Mouse (Mus musculus): ENCODE data around the gene H2-Ke6. TPM values are rescaled to one million over a fixed set of nuclear protein-coding genes. Genes with fewer than 3 reads are reported as not detected.
A peak's percentile ranks its signal among the peaks of the same experiment; 100 is the strongest.
"Not testable (repeated sequence)": the region's sequence is repeated elsewhere in the genome, so short reads cannot be mapped to it uniquely, and the experiment has no call there.

Gene H2-Ke6
- polyA plus RNA-seq, 1 experiment from 2014 or later: 67.6 TPM

DNA sequence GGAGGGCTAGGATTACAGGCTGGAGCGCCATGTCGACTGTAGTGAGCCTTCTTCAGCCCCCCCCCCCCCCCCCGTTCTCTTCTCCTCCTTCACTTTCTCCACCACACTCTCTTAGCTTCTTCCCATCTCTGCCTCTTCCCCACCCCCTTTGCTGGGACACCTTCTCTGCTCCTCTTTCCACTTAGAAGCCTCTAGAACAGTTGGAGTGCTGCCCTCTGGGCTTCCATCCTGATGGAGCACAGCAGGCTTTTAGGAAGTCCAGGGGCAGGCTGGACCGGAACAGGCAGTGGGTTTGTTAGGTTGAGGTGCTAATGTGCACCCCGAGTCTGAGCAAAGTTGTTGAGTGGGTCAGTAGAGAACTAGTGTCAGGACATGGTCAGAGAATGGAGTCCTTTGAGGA lies 17.7 kb downstream of the H2-Ke6 start:
- H3K4me1 ChIP-seq: no peaks in the 10 kb centered on the region
- ATAC-seq (ENCODE audit: low FRiP score): no peak
- H3K36me3 ChIP-seq: 0 out of 2 replicates have a peak, but pooled peaks cover 3% of the 10 kb centered on the region
- no peak overlapping the region for H3K4me3 ChIP-seq
- H3K4me2 ChIP-seq (replicated peaks): no peak overlapping the region
- H3K9ac ChIP-seq: no peak overlapping the region
- 66% methylated on average over 5 of the region's 5 CpGs for WGBS
- H3K27ac ChIP-seq: no peak overlapping the region
- H3K27me3 ChIP-seq: no peaks in the 10 kb centered on the region
- H3K9me3 ChIP-seq (replicated peaks): no peaks in the 10 kb centered on the region; the same call in 1 of the 2 replicates

DNA sequence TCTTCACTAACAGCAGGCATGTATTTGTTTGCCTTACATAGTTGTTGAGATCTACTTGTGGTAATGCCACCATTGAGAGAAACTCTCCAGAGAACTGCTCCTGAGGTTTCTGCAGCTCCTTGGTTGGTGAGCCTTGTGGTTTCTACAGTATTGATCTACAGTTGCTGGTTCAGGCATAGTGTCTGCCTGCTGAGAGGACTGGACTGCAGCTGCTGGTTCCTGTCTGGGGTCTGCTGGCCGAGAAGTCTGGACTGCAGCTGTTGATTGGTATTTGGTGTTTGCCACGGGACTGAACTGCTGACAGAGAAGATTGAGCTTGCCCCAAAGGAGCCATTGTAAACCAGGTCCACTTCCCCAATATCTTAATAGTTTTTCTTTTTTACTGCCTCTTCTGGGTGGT lies 21.3 kb downstream of the H2-Ke6 start:
- ATAC-seq (ENCODE audit: low FRiP score): no peak
- peaks cover 9% of the 10 kb centered on the region for H3K27me3 ChIP-seq
- H3K9me3 ChIP-seq (replicated peaks): no peaks in the 10 kb centered on the region; the same call in 1 of the 2 replicates
- no peak overlapping the region for H3K4me2 ChIP-seq (replicated peaks)
- H3K4me3 ChIP-seq: no peak overlapping the region
- no peaks in the 10 kb centered on the region for H3K4me1 ChIP-seq
- no peaks in the 10 kb centered on the region for H3K36me3 ChIP-seq
- no peak overlapping the region for H3K9ac ChIP-seq
- 44% methylated on average over 2 of the region's 2 CpGs for WGBS
- no peak overlapping the region for H3K27ac ChIP-seq

- Histone ChIP-seq H3K4me1 (peaks cover 14% of the 10 kb centered on the region), H3K27ac (no peak overlapping the region), H3K4me3 (no peak overlapping the region), H3K9me3 (replicated peaks) (no peaks in the 10 kb centered on the region; the same call in 1 of the 2 replicates), H3K36me3 (no peaks in the 10 kb centered on the region), H3K4me2 (replicated peaks) (no peak overlapping the region), H3K9ac (no peak overlapping the region), H3K27me3 (peaks cover 38% of the 10 kb centered on the region)
- no peak for ATAC-seq (ENCODE audit: low FRiP score)
- WGBS: 4% methylated on average over 5 of the region's 5 CpGs
Measured at GRCm38 (mm10) chr17:34003426-34003825, 24.4 kb downstream of the H2-Ke6 start.

- H3K36me3 ChIP-seq; H3K4me2 ChIP-seq (replicated peaks); H3K9ac ChIP-seq; H3K9me3 ChIP-seq (replicated peaks); H3K27ac ChIP-seq; ATAC-seq (ENCODE audit: low FRiP score): not testable (repeated sequence)
- 42% methylated on average over 2 of the region's 2 CpGs for WGBS
- Histone ChIP-seq H3K27me3 (peaks cover 49% of the 10 kb centered on the region), H3K4me3 (peak overlapping the region; percentile 53; the same call in 1 of the 2 replicates), H3K4me1 (peaks cover 14% of the 10 kb centered on the region)
Measured at GRCm38 (mm10) chr17:34000796-34001195, 27.1 kb downstream of the H2-Ke6 start.

GRCm38 (mm10) chr17:34000150-34000537 lies 27.7 kb downstream of the H2-Ke6 start, which contains the start of gene H2-K1:
TSS of gene H2-K1 (minus strand) at chr17:34000347.
- WGBS: under 1% methylated on average over 30 of the region's 30 CpGs
- peak within 1 kb of the TSS; percentile 96 for H3K4me2 ChIP-seq (replicated peaks)
- peaks cover 14% of the 10 kb centered on the region for H3K4me1 ChIP-seq
- H3K27ac ChIP-seq: no peak within 1 kb of the TSS
- peak within 1 kb of the TSS; percentile 59 for H3K9ac ChIP-seq
- peak; percentile 81 for ATAC-seq (ENCODE audit: low FRiP score)
- no peaks in the 10 kb centered on the region for H3K9me3 ChIP-seq (replicated peaks)
- H3K4me3 ChIP-seq: peak within 1 kb of the TSS; percentile 53
- peaks cover 49% of the 10 kb centered on the region for H3K27me3 ChIP-seq
- no peaks in the 10 kb centered on the region for H3K36me3 ChIP-seq

DNA sequence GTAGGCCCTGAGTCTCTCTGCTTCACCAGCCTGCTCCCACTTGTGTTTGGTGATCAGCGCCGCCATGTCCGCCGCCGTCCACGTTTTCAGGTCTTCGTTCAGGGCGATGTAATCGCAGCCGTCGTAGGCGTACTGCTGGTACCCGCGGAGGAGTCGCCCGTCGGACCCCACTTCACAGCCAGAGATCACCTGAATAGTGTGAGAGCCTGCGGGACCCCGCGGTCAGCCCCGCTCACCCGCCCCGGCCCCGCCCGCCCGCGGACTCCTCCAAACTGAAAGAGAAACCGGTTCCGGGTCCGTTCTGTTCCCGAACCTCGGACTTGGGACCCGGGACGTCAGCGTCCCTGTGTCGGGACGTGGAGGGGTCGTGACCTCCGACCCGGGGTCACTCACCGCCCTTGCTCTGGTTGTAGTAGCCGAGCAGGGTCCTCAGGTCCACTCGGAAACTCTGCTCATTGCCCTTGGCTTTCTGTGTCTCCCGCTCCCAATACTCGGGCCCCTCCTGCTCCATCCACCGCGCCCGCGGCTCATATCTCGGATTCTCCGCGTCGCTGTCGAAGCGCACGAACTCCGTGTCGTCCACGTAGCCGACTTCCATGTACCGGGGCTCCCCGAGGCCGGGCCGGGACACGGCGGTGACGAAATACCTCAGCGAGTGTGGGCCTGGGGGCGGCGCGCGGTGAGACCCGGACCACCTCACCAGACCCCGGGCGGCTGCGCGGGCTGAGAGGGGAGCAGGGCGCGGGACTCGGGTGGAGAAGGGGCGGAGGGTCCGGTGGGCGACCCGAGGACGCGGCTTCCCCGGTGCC lies 28.3 kb downstream of the H2-Ke6 start:
- Histone ChIP-seq H3K36me3 (no peaks in the 10 kb centered on the region), H3K4me2 (replicated peaks) (peak overlapping the region; percentile 96), H3K9me3 (replicated peaks) (no peaks in the 10 kb centered on the region), H3K4me1 (peaks cover 14% of the 10 kb centered on the region), H3K4me3 (peak overlapping the region; percentile 53), H3K27me3 (peaks cover 49% of the 10 kb centered on the region), H3K27ac (no peak overlapping the region), H3K9ac (peak overlapping the region; percentile 59)
- ATAC-seq (ENCODE audit: low FRiP score): peak; percentile 46
- 4% methylated on average over 87 of the region's 87 CpGs for WGBS

- H3K4me2 ChIP-seq (replicated peaks); H3K4me3 ChIP-seq; H3K9ac ChIP-seq; H3K27ac ChIP-seq; H3K9me3 ChIP-seq (replicated peaks); ATAC-seq (ENCODE audit: low FRiP score); H3K36me3 ChIP-seq: not testable (repeated sequence)
- 59% methylated on average over 5 of the region's 5 CpGs for WGBS
- Histone ChIP-seq H3K27me3 (peaks cover 49% of the 10 kb centered on the region), H3K4me1 (peaks cover 14% of the 10 kb centered on the region)
Measured at GRCm38 (mm10) chr17:33998697-33999096, 29.2 kb downstream of the H2-Ke6 start.

DNA sequence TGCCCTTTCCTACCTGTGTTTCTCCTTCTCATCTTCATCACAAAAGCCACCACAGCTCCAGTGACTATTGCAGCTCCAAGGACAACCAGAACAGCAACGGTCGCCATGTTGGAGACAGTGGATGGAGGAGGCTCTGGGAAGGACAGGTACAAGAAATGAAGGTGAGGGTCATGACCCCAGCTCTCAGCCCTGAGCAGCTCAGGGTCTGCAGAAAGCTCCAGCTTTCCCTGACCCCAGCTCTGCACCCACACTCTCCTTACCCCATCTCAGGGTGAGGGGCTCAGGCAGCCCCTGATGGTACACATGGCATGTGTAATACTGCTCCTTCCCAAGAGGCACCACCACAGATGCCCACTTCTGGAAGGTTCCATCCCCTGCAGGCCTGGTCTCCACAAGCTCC lies 30.8 kb downstream of the H2-Ke6 start:
- Histone ChIP-seq H3K4me1 (peaks cover 14% of the 10 kb centered on the region), H3K27me3 (peaks cover 44% of the 10 kb centered on the region)
- not testable (repeated sequence) for ATAC-seq (ENCODE audit: low FRiP score); H3K27ac ChIP-seq; H3K4me2 ChIP-seq (replicated peaks); H3K36me3 ChIP-seq; H3K4me3 ChIP-seq; H3K9ac ChIP-seq; H3K9me3 ChIP-seq (replicated peaks)
- 86% methylated on average over 2 of the region's 2 CpGs for WGBS

GRCm38 (mm10) chr17:33995651-33996050 lies 32.2 kb downstream of the H2-Ke6 start:
- Histone ChIP-seq H3K9ac (no peak overlapping the region), H3K9me3 (replicated peaks) (no peaks in the 10 kb centered on the region), H3K27me3 (peaks cover 30% of the 10 kb centered on the region), H3K4me1 (peaks cover 14% of the 10 kb centered on the region), H3K36me3 (no peaks in the 10 kb centered on the region), H3K27ac (no peak overlapping the region), H3K4me3 (no peak overlapping the region), H3K4me2 (replicated peaks) (no peak overlapping the region)
- ATAC-seq (ENCODE audit: low FRiP score): no peak
- 68% methylated on average over 3 of the region's 3 CpGs for WGBS

- ATAC-seq (ENCODE audit: low FRiP score): no peak
- no peak overlapping the region for H3K27ac ChIP-seq
- 92% methylated on average over 8 of the region's 8 CpGs for WGBS
- peaks cover 8% of the 10 kb centered on the region for H3K4me1 ChIP-seq
- no peak overlapping the region for H3K4me3 ChIP-seq
- H3K36me3 ChIP-seq: no peaks in the 10 kb centered on the region
- no peaks in the 10 kb centered on the region for H3K9me3 ChIP-seq (replicated peaks)
- H3K9ac ChIP-seq: no peak overlapping the region
- H3K27me3 ChIP-seq: peaks cover 23% of the 10 kb centered on the region
- no peak overlapping the region for H3K4me2 ChIP-seq (replicated peaks)
Measured at GRCm38 (mm10) chr17:33994959-33995358, 32.9 kb downstream of the H2-Ke6 start.

DNA sequence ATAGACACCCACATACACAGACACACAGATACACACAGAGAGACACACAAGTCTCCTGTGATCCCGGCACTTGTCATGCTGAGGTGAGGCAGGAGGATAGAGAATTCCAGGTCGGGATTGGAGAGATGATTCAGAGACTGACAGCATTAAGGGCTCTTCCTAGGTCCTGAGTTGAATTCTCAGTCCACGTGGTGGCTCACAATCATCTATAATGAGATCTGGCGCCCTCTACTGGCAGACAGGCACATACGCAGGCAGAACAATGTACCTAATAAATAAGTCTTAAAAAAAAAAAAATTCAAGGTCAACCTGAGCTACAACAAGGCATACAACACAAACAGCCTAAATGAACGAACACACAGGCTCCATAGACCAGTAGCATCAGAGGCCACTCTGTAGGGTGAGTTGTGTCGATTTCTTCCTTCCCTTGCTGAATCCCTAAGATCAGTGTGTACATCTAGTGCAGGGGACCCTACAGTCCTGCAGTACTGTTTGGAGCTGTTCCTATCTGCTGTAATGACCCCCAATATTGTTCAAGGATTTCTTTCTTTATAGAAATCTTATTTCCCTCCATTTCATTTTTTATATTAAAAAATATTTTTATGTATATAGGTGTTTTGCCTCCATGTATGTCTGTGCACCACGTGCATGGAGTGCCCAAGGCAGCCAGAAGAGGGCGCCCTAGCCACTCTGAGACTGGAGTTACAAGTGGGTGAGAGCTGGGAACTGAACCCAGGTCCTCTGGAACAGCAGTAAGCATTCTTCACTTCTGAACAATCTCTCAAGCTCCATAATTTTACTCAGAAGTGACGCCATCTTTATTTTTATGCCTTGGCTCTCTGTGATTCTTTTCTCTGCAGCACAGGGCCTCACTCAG lies 35.8 kb downstream of the H2-Ke6 start:
- no peaks in the 10 kb centered on the region for H3K4me1 ChIP-seq
- no peaks in the 10 kb centered on the region for H3K9me3 ChIP-seq (replicated peaks)
- H3K4me2 ChIP-seq (replicated peaks): no peak overlapping the region
- H3K27ac ChIP-seq: no peak overlapping the region
- no peak; the same call in 1 of the 2 replicates for ATAC-seq (ENCODE audit: low FRiP score)
- WGBS: 31% methylated on average over 10 of the region's 10 CpGs
- no peaks in the 10 kb centered on the region for H3K36me3 ChIP-seq
- H3K9ac ChIP-seq: no peak overlapping the region
- H3K27me3 ChIP-seq: peaks cover 9% of the 10 kb centered on the region
- no peak overlapping the region for H3K4me3 ChIP-seq

DNA sequence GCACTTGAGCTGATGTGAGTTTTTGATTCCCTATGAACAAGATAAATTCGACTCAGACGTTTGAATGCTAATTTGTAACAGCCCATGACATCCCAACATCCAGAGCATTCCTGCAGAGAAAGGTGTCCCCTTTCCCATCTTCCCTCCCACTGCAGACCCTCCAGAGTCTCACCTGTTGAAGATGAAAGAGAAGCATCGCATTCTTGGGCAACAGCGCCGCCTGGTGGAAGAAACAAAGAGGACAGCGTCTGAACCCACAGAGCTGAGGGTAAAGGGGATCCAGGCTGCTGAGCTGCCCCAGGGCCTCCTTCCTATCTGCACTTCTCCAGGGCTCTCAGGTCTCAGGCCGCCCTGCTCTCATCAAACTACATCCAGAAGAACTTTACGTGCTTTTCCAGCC lies 45.7 kb downstream of the H2-Ke6 start:
- H3K27me3 ChIP-seq: peaks cover 38% of the 10 kb centered on the region
- H3K27ac ChIP-seq; H3K9ac ChIP-seq; H3K36me3 ChIP-seq; H3K9me3 ChIP-seq (replicated peaks); ATAC-seq (ENCODE audit: low FRiP score): not testable (repeated sequence)
- H3K4me2 ChIP-seq (replicated peaks): peak overlapping the region; percentile 66
- H3K4me3 ChIP-seq: peak overlapping the region; percentile 50; the same call in 1 of the 2 replicates
- H3K4me1 ChIP-seq: peaks cover 13% of the 10 kb centered on the region
- 10% methylated on average over 8 of the region's 8 CpGs for WGBS

All from hindbrain, embryonic 12.5 days (tissue).